Mouse (Mus musculus) kidney, adult 11 months (tissue): ENCODE data around the gene Abhd13.

Experiments used
- DNase-seq: peaks from one replicate; pipeline ENCODE4 v3.0.0; 2022

The Abhd13 gene

GRCm38 (mm10) chr8:10017231-10017630 lies 39.7 kb downstream of the Abhd13 start:
- no peak for DNase-seq

GRCm38 (mm10) chr8:10030320-10031060 lies 53.0 kb downstream of the Abhd13 start:
- DNase-seq, result no peak

GRCm38 (mm10) chr8:10031177-10031576 lies 53.7 kb downstream of the Abhd13 start:
- no peak for DNase-seq

- no peak for DNase-seq
Observed at GRCm38 (mm10) chr8:10040866-10041265, 63.4 kb downstream of the Abhd13 start.
